Mouse (Mus musculus) liver, embryonic 14.5 days (tissue): Measurements from ENCODE around the gene Mchr1. TPM values are rescaled to one million over a fixed set of nuclear protein-coding genes. Genes with fewer than 3 reads are reported as not detected.

Source experiments
- ATAC-seq: fragments of 200-750 bp; cut with Nextera tagmentation; 2 replicates; pipeline ENCODE4 v1.8.0; 2017; ENCODE audit warnings: moderate number of reproducible peaks, mild to moderate bottlenecking, moderate library complexity; ENCODE audit not compliant: insufficient read depth
- DNase-seq, 3 experiments: peaks; one replicate each; pipeline ENCODE4 v3.0.0-alpha.2; 2012 to 2013; ENCODE audit warnings: low read depth in 3 of 3, low spot score in 3 of 3
- H3K27ac ChIP-seq: fragments of 300-500 bp; sonication (generic); 2 replicates; pipeline ENCODE4 v1.5.1; 2014; ENCODE audit warnings: moderate library complexity, mild to moderate bottlenecking, control low read depth, inconsistent platforms
- H3K27me3 ChIP-seq: fragments of 300-500 bp; sonication (generic); 2 replicates; pipeline ENCODE4 v1.6.1; 2014; ENCODE audit warnings: mild to moderate bottlenecking, low read length, moderate library complexity; ENCODE audit not compliant: control insufficient read depth, insufficient read depth
- H3K36me3 ChIP-seq: fragments of 300-500 bp; sonication (generic); replicated peaks from 2 replicates; pipeline ENCODE4 v1.6.1; 2014; ENCODE audit warnings: low read depth; ENCODE audit not compliant: control insufficient read depth, insufficient read depth
- H3K4me1 ChIP-seq, 2 experiments: fragments of 200-500 bp in 1 of 2; fragments of 300-500 bp in 1 of 2; sonication (generic) in 1 of 2; replicated peaks; 2 replicates each; pipeline ENCODE4 v1.6.1; 2012 to 2014; ENCODE audit warnings: antibody characterized with exemption in 1 of 2, inconsistent platforms in 1 of 2, low read length in 1 of 2; ENCODE audit not compliant: control insufficient read depth in 2 of 2, insufficient read depth in 2 of 2
- H3K4me2 ChIP-seq: fragments of 300-500 bp; sonication (generic); 2 replicates; pipeline ENCODE4 v1.6.1; 2014; ENCODE audit warnings: low read depth, mild to moderate bottlenecking, control low read depth, moderate library complexity
- H3K4me3 ChIP-seq, 2 experiments: fragments of 200-500 bp in 1 of 2; fragments of 300-500 bp in 1 of 2; sonication (generic) in 1 of 2; 2 replicates each; pipeline ENCODE4 v1.5.1; 2012 to 2014; ENCODE audit warnings: low read depth in 2 of 2, low read length in 2 of 2, mild to moderate bottlenecking in 2 of 2, control low read depth in 1 of 2, inconsistent platforms in 1 of 2, moderate library complexity in 1 of 2; ENCODE audit not compliant: insufficient read depth in 1 of 2
- H3K9ac ChIP-seq: fragments of 300-500 bp; sonication (generic); replicated peaks from 2 replicates; pipeline ENCODE4 v1.6.1; 2014; ENCODE audit warnings: mild to moderate bottlenecking, control low read depth, moderate library complexity
- H3K9me3 ChIP-seq: fragments of 300-500 bp; sonication (generic); 2 replicates; pipeline ENCODE4 v1.6.1; 2016; ENCODE audit warnings: low read length, mixed read lengths; ENCODE audit not compliant: control insufficient read depth
- CTCF ChIP-seq: IDR thresholded peaks from 2 replicates; pipeline ENCODE4 v1.5.1; 2016; ENCODE audit warnings: antibody characterized with exemption, low read depth, control low read depth
- EP300 ChIP-seq: IDR thresholded peaks from 2 replicates; pipeline ENCODE4 v1.6.1; 2016; ENCODE audit warnings: antibody characterized with exemption, low read depth
- WGBS: fragments of 180-500 bp; shearing (Covaris S2); extraction: QIAGEN DNeasy Blood & Tissue Kit; methylation state at CpG from one replicate; pipeline ENCODE4 v1.1.7; 2014; ENCODE audit not compliant: insufficient replicate concordance; 5-methylcytosine and 5-hydroxymethylcytosine counted together
- polyA plus RNA-seq, 2 experiments: library from polyadenylated mRNA; depleted of rRNA in 1 of 2; stranded (reverse) in 1 of 2; unstranded in 1 of 2; fragments of >200 nt; fragmentation: Nextera tagmentation in 1 of 2; extraction: Ambion mirVana in 1 of 2; gene quantifications; 2 replicates each; pipeline versions ENCODE4 v1.2.1 to v1.2.3; 2012 to 2014

Gene Mchr1
- polyA plus RNA-seq, 2 experiments = 0.11 TPM; not detected in 1

- H3K4me3 ChIP-seq = no peak overlapping the region
- H3K9me3 ChIP-seq = no peaks in the 10 kb centered on the region
- DNase-seq (no peak), ATAC-seq (no peak)
- H3K27ac ChIP-seq = no peak overlapping the region
- H3K4me1 ChIP-seq = no peaks in the 10 kb centered on the region
- no peaks in the 10 kb centered on the region for H3K36me3 ChIP-seq
- peaks cover 14% of the 10 kb centered on the region for H3K27me3 ChIP-seq
- TF ChIP-seq EP300 = no peak
- no peak for TF ChIP-seq CTCF
- H3K4me2 ChIP-seq = no peak overlapping the region
- no peak overlapping the region for H3K9ac ChIP-seq
- WGBS = 63% methylated on average over 13 of the region's 13 CpGs
Observed at GRCm38 (mm10) chr15:81239794-81240343, 4.6 kb downstream of the Mchr1 start.

- no peak for ATAC-seq
- DNase-seq = no peak
- Histone ChIP-seq H3K9me3 (no peaks in the 10 kb centered on the region), H3K36me3 (no peaks in the 10 kb centered on the region), H3K27ac (no peak overlapping the region), H3K9ac (no peak overlapping the region), H3K27me3 (no peaks in the 10 kb centered on the region), H3K4me3 (no peak overlapping the region), H3K4me2 (no peak overlapping the region), H3K4me1 (peaks cover 0 to 5% of the 10 kb centered on the region in 2 experiments; a peak in 2 of 4 replicates)
- TF ChIP-seq EP300 = no peak
- no peak for TF ChIP-seq CTCF
- WGBS = 68% methylated on average over 3 of the region's 3 CpGs
Observed at GRCm38 (mm10) chr15:81246890-81247289, 11.6 kb downstream of the Mchr1 start.

- 12% methylated on average over 13 of the region's 13 CpGs for WGBS
- no peak overlapping the region for H3K27ac ChIP-seq
- TF ChIP-seq CTCF = no peak
- no peak for TF ChIP-seq EP300
- no peak for ATAC-seq
- no peaks in the 10 kb centered on the region for H3K27me3 ChIP-seq
- peak overlapping the region; percentile 11; the same call in 1 of the 2 replicates for H3K4me2 ChIP-seq
- peaks cover 0 to 5% of the 10 kb centered on the region in 2 experiments; a peak in 2 of 4 replicates for H3K4me1 ChIP-seq
- no peak overlapping the region; a peak in 1 of 4 replicates for H3K4me3 ChIP-seq
- H3K9me3 ChIP-seq = no peaks in the 10 kb centered on the region
- DNase-seq = no peak
- no peaks in the 10 kb centered on the region for H3K36me3 ChIP-seq
- no peak overlapping the region for H3K9ac ChIP-seq
Observed at GRCm38 (mm10) chr15:81247583-81248340, 12.5 kb downstream of the Mchr1 start.

GRCm38 (mm10) chr15:81248341-81248679 is 13.0 kb downstream of the Mchr1 start:
- TF ChIP-seq EP300 (no peak), CTCF (no peak)
- no peak overlapping the region for H3K4me2 ChIP-seq
- no peak overlapping the region for H3K27ac ChIP-seq
- DNase-seq (no peak), ATAC-seq (no peak)
- H3K9ac ChIP-seq = no peak overlapping the region
- no peaks in the 10 kb centered on the region for H3K27me3 ChIP-seq
- H3K36me3 ChIP-seq = no peaks in the 10 kb centered on the region
- H3K4me1 ChIP-seq = peaks cover 0 to 5% of the 10 kb centered on the region in 2 experiments; a peak in 2 of 4 replicates
- WGBS = 56% methylated on average over 4 of the region's 4 CpGs
- H3K9me3 ChIP-seq = no peaks in the 10 kb centered on the region
- no peak overlapping the region for H3K4me3 ChIP-seq

- no peaks in the 10 kb centered on the region for H3K9me3 ChIP-seq
- no peak overlapping the region for H3K4me3 ChIP-seq
- 60% methylated on average over 4 of the region's 4 CpGs for WGBS
- H3K27me3 ChIP-seq = no peaks in the 10 kb centered on the region
- no peak for ATAC-seq
- no peaks in the 10 kb centered on the region for H3K36me3 ChIP-seq
- no peak for DNase-seq
- no peak overlapping the region for H3K4me2 ChIP-seq
- TF ChIP-seq CTCF (no peak), EP300 (no peak)
- H3K4me1 ChIP-seq = peaks cover 0 to 5% of the 10 kb centered on the region in 2 experiments; a peak in 2 of 4 replicates
- H3K27ac ChIP-seq = no peak overlapping the region
- H3K9ac ChIP-seq = no peak overlapping the region
Observed at GRCm38 (mm10) chr15:81248951-81249579, 13.8 kb downstream of the Mchr1 start.
